Mouse (Mus musculus) left cerebral cortex, adult 11 months (tissue): ENCODE measurements around the gene Scd2.
"Not testable (repeated sequence)": the region's sequence is repeated elsewhere in the genome, so short reads cannot be mapped to it uniquely, and the experiment has no call there.

Source experiments
- DNase-seq: peaks from one replicate; pipeline ENCODE4 v3.0.0; 2022; ENCODE audit warnings: low spot score

Scd2 gene

DNA sequence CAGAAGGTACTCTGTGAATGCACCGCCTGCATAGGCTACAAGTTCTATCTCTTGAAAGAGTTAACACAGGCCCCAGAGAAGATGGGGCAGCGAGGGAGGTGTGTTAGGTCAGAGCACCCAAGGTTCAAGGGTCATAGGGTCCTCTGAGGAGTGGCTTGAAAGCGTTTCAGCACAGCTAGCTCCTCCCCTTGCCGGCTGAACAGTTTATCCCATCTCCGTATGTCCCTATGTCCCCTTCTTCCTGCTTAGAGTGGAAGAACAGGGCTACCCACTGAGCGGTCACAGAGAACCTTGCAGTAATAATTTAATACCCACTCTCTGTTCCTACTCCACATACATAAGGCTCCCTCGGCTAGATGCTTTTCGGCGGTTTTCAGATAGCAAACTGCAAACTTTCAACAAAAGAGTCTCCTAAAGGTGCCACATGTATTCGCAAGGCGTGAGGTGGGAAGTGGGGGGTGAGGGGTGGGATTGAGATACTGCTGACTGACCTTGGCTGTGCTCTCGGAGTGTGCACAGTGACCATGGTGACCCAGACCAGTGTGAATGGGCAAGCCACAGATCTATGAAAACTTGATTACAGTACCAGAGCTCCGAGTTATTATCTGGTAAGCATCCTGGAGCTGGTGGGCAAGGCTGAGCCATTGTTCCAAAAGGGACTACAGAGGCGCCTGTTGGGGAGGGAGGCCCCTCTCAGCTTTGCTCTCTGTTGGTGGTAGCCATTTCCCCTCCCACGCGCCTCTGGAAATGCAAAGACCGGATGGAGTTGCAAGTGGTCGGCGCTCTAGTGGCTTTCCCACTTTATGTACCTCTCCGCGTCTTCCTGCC, at the start of gene Scd2:
TSS of gene Scd2 (plus strand) at position 734 of the 828 bp plus-strand sequence.
- DNase-seq = no peak

GRCm38 (mm10) chr19:44245761-44246171, 47.7 kb upstream of the Scd2 start:
- no peak for DNase-seq

DNA sequence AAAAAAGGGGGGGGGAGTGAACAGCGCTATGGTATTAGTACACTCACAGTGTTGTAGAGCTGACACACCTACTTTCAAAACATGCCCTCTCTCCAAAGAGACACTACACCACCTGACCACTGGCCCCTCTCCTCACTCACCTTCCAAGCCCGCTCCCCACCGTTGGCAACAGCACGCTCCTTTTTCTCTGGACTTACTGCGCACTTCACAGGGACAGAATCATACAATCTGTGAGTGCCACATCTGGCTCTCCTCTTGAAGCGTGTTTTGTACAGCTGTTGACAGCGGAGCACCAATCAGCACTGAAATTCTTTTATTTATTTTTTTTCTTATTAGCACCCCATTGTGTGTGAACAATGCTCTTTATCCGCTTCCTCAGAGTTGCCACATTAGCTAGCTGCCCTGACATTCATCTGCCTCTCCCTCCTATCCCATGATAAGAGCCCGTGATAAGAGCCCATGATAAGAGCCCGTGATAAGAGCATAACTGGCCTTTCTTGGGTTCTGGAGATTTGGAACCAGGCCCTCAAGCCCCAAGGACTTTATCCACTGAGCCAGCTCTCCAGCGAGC, 47.0 kb upstream of the Scd2 start:
- no peak for DNase-seq

DNA sequence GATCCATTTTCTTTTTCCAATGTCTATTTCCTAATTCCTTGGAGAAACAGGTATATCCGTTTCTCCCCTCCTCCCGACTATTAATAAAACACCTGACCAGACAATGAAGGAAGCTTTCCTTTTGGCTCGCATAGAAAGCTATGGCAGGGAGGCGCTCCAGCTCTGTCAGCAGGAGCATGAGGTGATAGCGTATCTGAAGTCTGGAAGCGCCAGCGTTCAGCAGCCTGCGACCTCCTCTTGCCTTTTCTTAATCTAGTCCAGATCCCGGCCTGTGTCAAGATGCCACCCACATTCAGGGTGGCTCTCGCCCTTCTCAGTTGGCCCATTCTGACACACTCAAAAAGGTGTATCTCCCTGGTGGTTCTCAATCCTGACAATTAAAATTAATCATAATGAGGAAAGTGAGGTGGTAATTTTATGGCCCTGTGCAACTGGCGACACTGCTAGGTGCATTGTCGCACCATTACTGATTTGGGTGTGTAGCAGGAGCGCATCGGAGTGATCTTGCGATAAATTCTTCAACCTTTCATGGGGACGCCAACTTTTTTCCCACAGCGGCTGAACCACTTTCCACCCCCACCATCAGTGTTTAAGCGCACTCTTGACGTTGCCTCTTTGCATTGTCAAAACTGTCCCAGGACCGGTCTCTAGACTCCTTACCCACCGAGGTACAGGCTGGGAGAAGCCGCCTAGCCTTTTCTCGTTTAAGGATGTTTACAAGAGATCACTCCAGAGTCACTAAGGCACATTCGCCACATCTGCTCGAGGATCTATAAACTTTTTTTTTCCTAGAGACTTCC, 46.0 kb upstream of the Scd2 start:
- DNase-seq = no peak

GRCm38 (mm10) chr19:44248081-44248853, 45.2 kb upstream of the Scd2 start:
- DNase-seq = peak; percentile 94

GRCm38 (mm10) chr19:44248854-44249351, 44.6 kb upstream of the Scd2 start:
- DNase-seq = no peak

DNA sequence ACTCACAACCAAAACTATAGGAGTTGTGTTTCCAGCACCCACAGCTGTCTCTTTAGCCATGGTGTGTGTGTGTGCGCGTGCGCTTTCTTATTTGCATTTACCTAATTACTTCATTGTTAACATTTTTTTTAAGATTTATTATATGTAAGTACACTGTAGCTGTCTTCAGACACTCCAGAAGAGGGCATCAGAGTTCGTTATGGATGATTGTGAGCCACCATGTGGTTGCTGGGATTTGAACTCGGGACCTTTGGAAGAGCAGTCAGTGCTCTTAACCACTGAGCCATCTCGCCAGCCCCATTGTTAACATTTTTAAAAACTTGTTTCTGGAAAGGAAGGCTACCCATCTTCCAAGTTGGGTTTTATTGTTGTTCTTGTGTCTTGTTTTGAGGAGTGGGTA, 42.3 kb upstream of the Scd2 start:
- not testable (repeated sequence) for DNase-seq

- no peak for DNase-seq
Observed at GRCm38 (mm10) chr19:44251936-44252558, 41.4 kb upstream of the Scd2 start.

- DNase-seq = not testable (repeated sequence)
Observed at GRCm38 (mm10) chr19:44254106-44254505, 39.4 kb upstream of the Scd2 start.

GRCm38 (mm10) chr19:44257377-44257966, 36.0 kb upstream of the Scd2 start:
- no peak for DNase-seq

GRCm38 (mm10) chr19:44259484-44259883, 34.0 kb upstream of the Scd2 start:
- no peak for DNase-seq

DNA sequence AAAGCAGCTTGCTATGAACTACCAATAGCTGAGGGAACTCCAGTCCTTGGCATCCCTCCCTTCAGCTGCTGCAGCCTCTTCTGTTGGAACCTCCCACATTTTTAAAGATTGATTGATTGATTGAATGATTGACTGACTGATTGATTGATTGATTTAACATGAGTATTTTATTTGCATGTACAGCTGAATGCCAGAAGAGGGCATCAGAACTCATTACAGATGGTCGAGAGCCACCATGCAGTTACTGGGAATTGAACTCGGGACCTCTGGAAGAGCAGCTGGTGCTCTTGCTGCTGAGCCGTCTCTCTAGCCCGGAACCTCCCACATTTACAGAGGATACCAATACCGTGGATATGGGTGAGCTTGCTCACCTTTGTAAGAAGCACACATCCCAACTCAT, 33.0 kb upstream of the Scd2 start:
- DNase-seq = no peak

- no peak for DNase-seq
Observed at GRCm38 (mm10) chr19:44261774-44262173, 31.7 kb upstream of the Scd2 start.

DNA sequence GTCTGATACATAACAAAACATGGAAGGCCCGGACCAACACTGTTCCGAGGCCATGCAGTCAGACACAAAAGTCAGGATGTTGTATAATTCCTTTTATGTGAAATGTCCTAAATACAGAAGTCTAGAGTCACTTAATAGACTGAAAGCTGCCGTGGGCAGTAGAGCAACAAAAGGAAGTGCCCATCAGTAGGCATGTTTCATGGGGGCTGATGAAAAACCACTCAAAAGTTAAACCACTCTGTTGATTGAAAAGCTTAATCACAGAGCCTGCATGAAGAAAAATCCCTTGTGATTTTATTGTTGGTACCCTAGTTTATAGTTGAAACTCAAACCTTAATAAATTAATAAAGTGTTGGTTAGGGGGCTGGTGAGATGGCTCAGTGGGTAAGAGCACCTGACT, 29.9 kb upstream of the Scd2 start:
- DNase-seq = no peak

DNA sequence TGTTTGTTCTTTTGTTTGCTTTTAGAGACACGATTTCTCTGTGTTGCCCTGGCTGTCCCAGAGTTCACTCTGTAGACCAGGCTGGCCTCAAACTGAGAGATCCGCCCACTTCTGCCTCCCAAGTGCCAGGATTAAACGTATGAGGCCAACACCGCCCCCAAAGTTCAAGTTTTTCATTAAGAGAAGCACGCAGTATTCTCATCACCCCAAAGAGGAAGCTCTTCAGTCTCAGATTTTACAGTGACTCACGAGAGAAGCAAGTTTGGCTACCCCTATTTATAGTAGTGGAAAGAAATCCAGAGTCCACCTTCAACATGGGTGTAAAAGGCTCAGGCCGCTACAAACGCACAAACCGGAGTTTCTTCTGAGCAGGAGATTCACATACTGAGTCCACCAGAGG, 29.2 kb upstream of the Scd2 start:
- no peak for DNase-seq

- DNase-seq = no peak
Observed at GRCm38 (mm10) chr19:44265300-44265699, 28.2 kb upstream of the Scd2 start.

GRCm38 (mm10) chr19:44265911-44266337, 27.6 kb upstream of the Scd2 start:
- no peak for DNase-seq

DNA sequence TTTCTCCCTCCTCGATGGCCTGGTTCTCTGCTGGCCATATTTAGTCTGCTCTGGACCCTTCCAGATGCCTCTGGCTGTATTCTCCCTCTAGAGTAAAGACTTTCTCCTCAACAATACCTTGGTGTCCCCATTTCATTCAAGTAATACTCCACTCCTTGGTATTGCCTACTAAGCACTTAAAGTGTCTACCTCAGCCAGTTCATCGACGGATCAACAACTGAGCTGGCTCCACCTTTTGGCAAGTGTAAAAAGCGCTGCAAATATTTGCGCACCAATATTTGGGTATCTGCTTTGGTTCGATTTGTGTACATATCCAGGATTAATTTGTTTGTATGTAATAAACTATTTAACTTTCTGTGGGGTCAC, 27.0 kb upstream of the Scd2 start:
- DNase-seq = no peak

- DNase-seq = peak; percentile 86
Observed at GRCm38 (mm10) chr19:44266824-44267498, 26.5 kb upstream of the Scd2 start.

DNA sequence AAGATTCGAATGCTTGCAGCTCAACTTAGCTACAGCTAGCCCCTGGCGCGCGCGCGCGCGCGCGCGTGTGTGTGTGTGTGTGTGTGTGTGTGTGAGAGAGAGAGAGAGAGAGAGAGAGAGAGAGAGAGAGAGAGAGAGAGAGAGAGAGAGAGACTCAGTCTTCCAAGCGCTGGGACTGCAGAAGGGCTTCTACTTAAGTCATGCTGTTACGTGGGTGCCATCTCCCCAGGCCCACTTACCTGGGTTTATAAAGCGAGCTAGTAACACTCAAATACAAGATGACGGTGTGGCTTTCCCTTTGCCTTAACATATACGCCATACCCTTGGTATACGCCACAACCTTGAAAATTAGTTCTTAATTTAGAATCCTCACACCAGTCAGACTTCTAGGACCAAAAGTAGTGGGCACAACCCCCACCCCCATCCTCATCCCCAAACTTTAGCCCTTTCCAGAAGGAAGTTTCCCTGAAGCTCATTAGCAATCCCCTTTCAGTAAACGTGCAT, 25.9 kb upstream of the Scd2 start:
- DNase-seq = no peak
